Mouse (Mus musculus): ENCODE results near the gene Sys1.

DNA sequence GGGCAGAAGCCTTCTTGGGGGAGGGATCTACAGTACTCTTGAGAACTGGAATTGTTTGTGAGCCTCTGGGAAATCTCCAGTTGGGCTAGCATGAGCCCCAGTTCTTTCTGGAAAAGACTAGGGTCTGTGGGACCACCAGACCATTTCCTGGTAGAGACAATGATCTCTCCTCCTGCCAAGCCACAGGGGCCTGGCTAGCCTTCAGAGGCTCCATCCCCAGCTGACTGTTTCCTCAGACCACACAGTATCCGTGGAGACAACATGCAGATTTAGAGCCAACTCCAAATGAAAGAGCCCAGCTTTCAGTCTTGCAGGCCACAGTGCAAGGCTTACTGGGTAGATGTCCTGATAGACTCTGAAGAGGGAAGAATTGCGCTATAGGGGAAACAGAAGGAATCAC lies 37.4 kb downstream of the Sys1 start:
- TF ChIP-seq POLR2A (IDR thresholded peaks at IDR 0.05; ENCODE audit: insufficient read depth, low read length) (no peak), CTCF (IDR thresholded peaks at IDR 0.05; ENCODE audit: low read depth, low read length) (no peak)

Measured in ES-Bruce4 (cell line).